Mouse (Mus musculus): Measurements from ENCODE around the gene Tbcd.

The Tbcd gene

GRCm38 (mm10) chr11:121475699-121476415 is 24.1 kb downstream of the Tbcd start:
- in situ Hi-C loops (cut with MboI, MseI) = loop anchor here in 1 of 2 experiments (5.0 kb wide), 1 partner anchor 331 kb away; no protein-coding TSS in a partner anchor

GRCm38 (mm10) chr11:121479476-121480203 is 27.9 kb downstream of the Tbcd start:
- in situ Hi-C loops (cut with MboI, MseI) = loop anchor here in 1 of 2 experiments (5.0 kb wide), 1 partner anchor 328 kb away; no protein-coding TSS in a partner anchor

- in situ Hi-C loops (cut with MboI, MseI) = no loop called here
Observed at GRCm38 (mm10) chr11:121481129-121481528, 29.4 kb downstream of the Tbcd start.

- in situ Hi-C loops (cut with MboI, MseI) = no loop called here
Observed at GRCm38 (mm10) chr11:121485882-121486281, 34.1 kb downstream of the Tbcd start.

- in situ Hi-C loops (cut with MboI, MseI) = loop anchor here in 1 of 2 experiments (10.0 kb wide), 1 partner anchor 1466 kb away; no protein-coding TSS in a partner anchor
Observed at GRCm38 (mm10) chr11:121490651-121491050, 38.9 kb downstream of the Tbcd start.

- in situ Hi-C loops (cut with MboI, MseI) = no loop called here
Observed at GRCm38 (mm10) chr11:121500595-121500994, 48.8 kb downstream of the Tbcd start.

GRCm38 (mm10) chr11:121501525-121501924 is 49.8 kb downstream of the Tbcd start:
- in situ Hi-C loops (cut with MboI, MseI) = no loop called here

GRCm38 (mm10) chr11:121502000-121502860 is 50.5 kb downstream of the Tbcd start:
- in situ Hi-C loops (cut with MboI, MseI) = no loop called here

GRCm38 (mm10) chr11:121508478-121508877 is 56.7 kb downstream of the Tbcd start:
- in situ Hi-C loops (cut with MboI, MseI) = no loop called here

GRCm38 (mm10) chr11:121510512-121511246 is 58.9 kb downstream of the Tbcd start:
- in situ Hi-C loops (cut with MboI, MseI) = no loop called here

GRCm38 (mm10) chr11:121512896-121513572 is 61.3 kb downstream of the Tbcd start:
- in situ Hi-C loops (cut with MboI, MseI) = no loop called here

- in situ Hi-C loops (cut with MboI, MseI) = no loop called here
Observed at GRCm38 (mm10) chr11:121515996-121516395, 64.2 kb downstream of the Tbcd start.

GRCm38 (mm10) chr11:121516906-121517305 is 65.2 kb downstream of the Tbcd start:
- in situ Hi-C loops (cut with MboI, MseI) = no loop called here

GRCm38 (mm10) chr11:121517687-121518465 is 66.1 kb downstream of the Tbcd start:
- in situ Hi-C loops (cut with MboI, MseI) = no loop called here

GRCm38 (mm10) chr11:121519131-121519530 is 67.4 kb downstream of the Tbcd start, which contains the start of gene Zfp750:
TSS of gene Zfp750 (minus strand) at chr11:121519333.
- in situ Hi-C loops (cut with MboI, MseI) = no loop called here

- in situ Hi-C loops (cut with MboI, MseI) = no loop called here
Observed at GRCm38 (mm10) chr11:121519703-121520102, 68.0 kb downstream of the Tbcd start.

GRCm38 (mm10) chr11:121520761-121521160 is 69.0 kb downstream of the Tbcd start:
- in situ Hi-C loops (cut with MboI, MseI) = no loop called here

GRCm38 (mm10) chr11:121522156-121522762 is 70.5 kb downstream of the Tbcd start:
- in situ Hi-C loops (cut with MboI, MseI) = no loop called here

GRCm38 (mm10) chr11:121524191-121524590 is 72.4 kb downstream of the Tbcd start:
- in situ Hi-C loops (cut with MboI, MseI) = no loop called here

Measured in T-helper 17 cell (primary cell).